Mouse (Mus musculus): Measurements from ENCODE around the gene Spns2. TPM values are rescaled to one million over a fixed set of nuclear protein-coding genes. Genes with fewer than 3 reads are reported as not detected.
A peak's percentile ranks its signal among the peaks of the same experiment; 100 is the strongest.

Gene Spns2
- polyA plus RNA-seq, 1 experiment = not detected

DNA sequence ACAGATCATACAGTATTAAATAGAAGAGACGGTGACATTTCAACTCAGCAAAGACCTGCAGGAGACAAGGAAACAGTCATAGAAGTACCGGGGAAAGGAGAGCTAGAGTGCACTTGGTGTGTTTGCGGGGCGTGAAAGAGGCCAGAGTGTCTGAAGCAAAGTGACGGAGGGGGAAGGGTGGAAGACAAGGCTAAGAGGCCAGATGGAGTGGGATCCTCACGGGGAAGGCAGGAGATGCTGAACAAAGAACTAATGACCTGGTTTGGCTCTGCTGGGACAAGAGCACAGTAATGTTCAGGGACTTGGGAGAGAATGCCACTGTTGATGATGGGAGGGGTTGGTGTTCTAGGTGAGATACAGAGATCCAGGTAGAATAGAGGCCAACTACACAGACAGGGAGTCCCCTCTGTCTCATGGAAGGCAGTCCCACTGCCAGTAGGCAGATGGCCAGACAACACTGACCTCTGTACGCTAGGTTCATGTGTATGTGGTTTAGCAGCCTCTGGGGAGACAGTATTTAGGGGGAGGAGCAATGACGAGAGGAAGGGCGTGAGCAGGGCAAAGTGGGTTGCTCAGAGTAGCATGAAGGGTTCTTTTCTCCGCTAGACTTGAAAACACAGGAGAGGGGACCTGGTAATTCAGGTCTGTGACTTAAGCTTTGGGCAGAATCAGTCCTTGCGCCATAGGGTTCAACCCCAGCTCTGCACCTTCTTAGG lies 23.6 kb downstream of the Spns2 start:
- Histone ChIP-seq H3K4me3 (ENCODE audit: insufficient read depth, low read length) (peak overlapping the region; percentile 17), H3K27ac (ENCODE audit: insufficient read depth, low read depth, low read length) (peak overlapping the region; percentile 96), H3K4me1 (ENCODE audit: control insufficient read depth, insufficient read depth, low read length) (peaks cover 59% of the 10 kb centered on the region)
- TF ChIP-seq POLR2A (IDR thresholded peaks at IDR 0.05; ENCODE audit: borderline replicate concordance, low read depth, low read length) = no peak
- TF ChIP-seq CTCF (IDR thresholded peaks at IDR 0.05; ENCODE audit: low read depth, low read length) = 0 out of 2 replicates have a peak, but pooled peaks have one; percentile 5

DNA sequence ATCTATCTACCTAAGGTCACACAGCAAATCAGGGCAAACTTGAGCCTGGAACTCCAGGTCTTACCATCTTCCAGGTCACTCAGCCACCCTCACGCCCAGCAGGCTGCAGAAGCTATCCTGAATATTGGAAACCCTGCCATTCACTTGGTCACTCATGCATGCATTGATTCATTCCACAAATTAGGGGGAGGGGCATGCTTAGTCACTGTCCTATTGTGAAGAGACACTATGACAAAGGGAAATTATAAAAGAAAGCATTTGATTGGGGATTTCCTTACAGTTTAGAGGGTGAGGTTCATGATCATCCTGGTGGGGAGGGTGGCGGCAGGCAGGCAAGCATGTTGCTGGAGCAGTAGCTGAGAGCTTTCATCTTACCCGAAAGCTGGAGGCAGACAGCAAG lies 24.9 kb downstream of the Spns2 start:
- no peak overlapping the region for H3K27ac ChIP-seq (ENCODE audit: insufficient read depth, low read depth, low read length)
- no peak overlapping the region for H3K4me3 ChIP-seq (ENCODE audit: insufficient read depth, low read length)
- TF ChIP-seq POLR2A (IDR thresholded peaks at IDR 0.05; ENCODE audit: borderline replicate concordance, low read depth, low read length) = no peak
- no peak for TF ChIP-seq CTCF (IDR thresholded peaks at IDR 0.05; ENCODE audit: low read depth, low read length)
- H3K4me1 ChIP-seq (ENCODE audit: control insufficient read depth, insufficient read depth, low read length) = peaks cover 56% of the 10 kb centered on the region

DNA sequence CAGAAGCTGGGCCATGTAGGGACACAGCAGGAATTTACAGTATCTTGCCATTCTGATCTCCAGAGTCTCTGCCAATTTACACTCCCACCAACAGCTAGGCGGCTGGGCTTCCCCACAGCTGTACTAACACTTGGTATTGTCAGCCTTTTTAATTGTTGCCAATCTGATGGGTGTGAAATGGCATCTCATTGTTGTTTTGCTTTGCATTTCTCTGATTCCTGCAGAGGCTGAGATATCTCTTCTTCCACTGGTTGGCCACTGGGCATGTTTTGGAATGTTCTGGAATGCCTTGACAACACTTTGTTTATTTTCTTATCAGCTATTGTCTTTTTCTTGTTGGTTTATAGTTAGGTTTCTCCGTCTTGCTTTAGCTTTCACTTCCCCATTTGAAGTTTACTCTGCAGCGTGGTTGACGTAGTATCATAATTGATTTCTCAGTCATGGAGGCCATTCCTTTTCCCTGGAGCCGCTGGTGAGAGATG lies 28.2 kb downstream of the Spns2 start:
- peaks cover 44% of the 10 kb centered on the region for H3K4me1 ChIP-seq (ENCODE audit: control insufficient read depth, insufficient read depth, low read length)
- TF ChIP-seq POLR2A (IDR thresholded peaks at IDR 0.05; ENCODE audit: borderline replicate concordance, low read depth, low read length) (no peak), CTCF (IDR thresholded peaks at IDR 0.05; ENCODE audit: low read depth, low read length) (no peak)
- H3K27ac ChIP-seq (ENCODE audit: insufficient read depth, low read depth, low read length) = peak overlapping the region; percentile 64

DNA sequence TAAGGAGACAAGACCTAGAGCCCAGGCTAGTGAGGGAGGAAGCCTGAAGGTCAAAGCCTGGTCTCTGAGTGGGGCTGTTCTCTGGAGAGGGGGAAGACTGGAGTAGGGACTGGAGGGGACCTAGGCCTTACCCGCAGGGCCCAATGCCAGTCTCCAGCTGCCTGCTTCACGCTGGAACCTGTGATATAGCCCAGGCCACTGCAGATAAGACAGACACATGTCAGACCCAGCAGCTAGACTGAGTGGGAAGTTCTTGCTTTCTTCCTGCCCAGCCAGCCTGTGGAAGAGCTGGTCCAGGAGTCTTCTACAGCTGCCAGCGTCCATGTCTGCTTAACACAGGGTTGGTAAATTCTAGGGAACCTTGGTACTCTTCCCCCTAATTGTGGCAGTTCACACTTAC lies 31.2 kb downstream of the Spns2 start:
- H3K27ac ChIP-seq (ENCODE audit: insufficient read depth, low read depth, low read length) = peak overlapping the region; percentile 28
- H3K4me1 ChIP-seq (ENCODE audit: control insufficient read depth, insufficient read depth, low read length) = peaks cover 31% of the 10 kb centered on the region
- no peak for TF ChIP-seq POLR2A (IDR thresholded peaks at IDR 0.05; ENCODE audit: borderline replicate concordance, low read depth, low read length)
- no peak for TF ChIP-seq CTCF (IDR thresholded peaks at IDR 0.05; ENCODE audit: low read depth, low read length)
- peak overlapping the region; percentile 38 for H3K4me3 ChIP-seq (ENCODE audit: insufficient read depth, low read length)

More for the DNA sequence above, 28.2 kb downstream of the Spns2 start:
- peak overlapping the region; percentile 16; the same call in 1 of the 2 replicates for H3K4me3 ChIP-seq (ENCODE audit: insufficient read depth, low read length)

DNA sequence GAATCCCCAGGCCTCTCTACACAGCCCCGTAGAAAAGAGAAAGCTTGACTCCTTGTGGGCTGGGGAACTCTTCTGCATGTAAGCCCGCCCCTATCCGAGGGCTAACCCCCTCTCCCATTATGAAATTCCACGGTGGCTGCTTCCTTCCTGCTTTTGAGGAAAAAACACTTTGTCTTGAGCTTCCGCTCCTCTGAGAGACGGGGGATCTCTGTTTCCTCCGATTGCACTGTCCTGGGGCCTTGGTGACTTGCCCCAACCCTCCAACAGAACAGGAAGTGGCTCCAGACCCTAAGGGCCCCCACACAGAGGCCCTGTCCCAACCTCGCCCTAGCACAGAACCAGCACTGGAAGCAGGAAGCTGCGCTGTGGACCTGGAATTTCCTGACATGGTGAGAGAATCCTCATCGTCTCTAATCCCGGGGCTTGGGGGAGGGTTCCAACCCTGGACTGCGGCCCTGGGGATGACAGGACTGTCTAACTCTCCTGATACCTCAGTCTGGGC lies 31.7 kb downstream of the Spns2 start:
- TF ChIP-seq POLR2A (IDR thresholded peaks at IDR 0.05; ENCODE audit: borderline replicate concordance, low read depth, low read length) (no peak), CTCF (IDR thresholded peaks at IDR 0.05; ENCODE audit: low read depth, low read length) (no peak)
- H3K27ac ChIP-seq (ENCODE audit: insufficient read depth, low read depth, low read length) = peak overlapping the region; percentile 28
- peak overlapping the region; percentile 38 for H3K4me3 ChIP-seq (ENCODE audit: insufficient read depth, low read length)
- peaks cover 31% of the 10 kb centered on the region for H3K4me1 ChIP-seq (ENCODE audit: control insufficient read depth, insufficient read depth, low read length)

DNA sequence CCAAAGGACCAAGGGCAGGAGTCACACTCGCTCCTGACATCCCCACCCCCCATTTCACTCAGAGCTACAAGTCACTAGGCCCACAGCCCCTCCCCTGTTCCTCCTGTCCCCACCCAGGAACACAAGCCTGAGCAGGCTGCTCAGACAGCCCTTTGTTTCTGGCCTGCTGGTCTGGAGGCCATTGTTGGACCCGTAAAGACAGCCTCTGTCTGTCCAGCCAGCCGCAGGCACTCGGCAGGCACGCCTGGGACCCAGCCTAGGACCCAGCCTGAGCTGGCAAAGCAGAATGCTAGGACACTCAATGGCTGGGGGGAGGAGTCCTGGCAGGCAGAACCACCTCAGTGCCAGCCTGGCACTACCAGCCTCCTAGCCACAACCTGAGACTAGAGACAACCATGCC lies 34.0 kb downstream of the Spns2 start:
- TF ChIP-seq CTCF (IDR thresholded peaks at IDR 0.05; ENCODE audit: low read depth, low read length) (no peak), POLR2A (IDR thresholded peaks at IDR 0.05; ENCODE audit: borderline replicate concordance, low read depth, low read length) (no peak)
- Histone ChIP-seq H3K4me1 (ENCODE audit: control insufficient read depth, insufficient read depth, low read length) (peaks cover 14% of the 10 kb centered on the region), H3K4me3 (ENCODE audit: insufficient read depth, low read length) (no peak overlapping the region), H3K27ac (ENCODE audit: insufficient read depth, low read depth, low read length) (no peak overlapping the region)

DNA sequence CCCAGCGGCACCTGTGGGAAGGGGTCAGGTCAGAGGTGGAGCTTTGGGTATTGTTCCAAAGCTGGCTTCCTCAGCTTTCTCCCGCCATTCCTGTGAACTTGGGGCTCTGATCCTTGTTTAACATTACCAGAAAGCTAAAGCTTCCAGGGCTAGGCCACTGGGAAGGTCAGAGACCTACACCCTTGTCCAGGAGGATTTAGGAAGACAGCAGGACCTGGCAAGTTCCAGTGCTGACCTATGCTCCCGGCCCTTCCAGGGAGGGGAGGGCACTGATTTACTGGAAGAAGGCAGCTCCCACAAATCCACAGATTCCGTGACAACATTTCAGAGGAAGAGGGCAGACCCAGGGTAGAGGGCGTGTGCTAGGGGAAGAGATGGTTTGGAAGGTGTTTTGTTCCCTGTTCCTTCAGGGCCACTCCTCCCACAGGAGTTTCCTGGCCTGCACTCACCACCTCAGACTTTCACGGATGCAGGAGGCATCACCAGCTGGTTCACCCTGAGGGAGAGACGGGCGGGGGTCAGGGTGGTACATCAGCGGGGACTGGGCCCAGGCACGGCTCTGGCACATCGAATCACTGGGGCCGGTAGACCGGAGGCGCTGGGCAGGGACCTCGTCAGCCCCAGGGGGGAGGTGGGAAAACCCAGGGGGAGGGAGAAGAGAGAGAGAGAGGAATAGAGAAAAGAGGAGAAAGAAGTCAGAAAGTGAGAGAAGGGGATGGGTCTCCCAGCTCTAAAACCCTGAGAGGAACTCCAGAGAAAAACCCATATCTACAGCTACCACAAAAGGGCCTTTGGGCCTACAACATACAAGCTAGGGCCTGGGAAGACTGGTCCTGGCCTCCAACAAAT lies 36.4 kb downstream of the Spns2 start:
- TF ChIP-seq POLR2A (IDR thresholded peaks at IDR 0.05; ENCODE audit: borderline replicate concordance, low read depth, low read length) (no peak), CTCF (IDR thresholded peaks at IDR 0.05; ENCODE audit: low read depth, low read length) (no peak)
- no peak overlapping the region for H3K4me3 ChIP-seq (ENCODE audit: insufficient read depth, low read length)
- H3K4me1 ChIP-seq (ENCODE audit: control insufficient read depth, insufficient read depth, low read length) = peaks cover 10% of the 10 kb centered on the region
- no peak overlapping the region for H3K27ac ChIP-seq (ENCODE audit: insufficient read depth, low read depth, low read length)

DNA sequence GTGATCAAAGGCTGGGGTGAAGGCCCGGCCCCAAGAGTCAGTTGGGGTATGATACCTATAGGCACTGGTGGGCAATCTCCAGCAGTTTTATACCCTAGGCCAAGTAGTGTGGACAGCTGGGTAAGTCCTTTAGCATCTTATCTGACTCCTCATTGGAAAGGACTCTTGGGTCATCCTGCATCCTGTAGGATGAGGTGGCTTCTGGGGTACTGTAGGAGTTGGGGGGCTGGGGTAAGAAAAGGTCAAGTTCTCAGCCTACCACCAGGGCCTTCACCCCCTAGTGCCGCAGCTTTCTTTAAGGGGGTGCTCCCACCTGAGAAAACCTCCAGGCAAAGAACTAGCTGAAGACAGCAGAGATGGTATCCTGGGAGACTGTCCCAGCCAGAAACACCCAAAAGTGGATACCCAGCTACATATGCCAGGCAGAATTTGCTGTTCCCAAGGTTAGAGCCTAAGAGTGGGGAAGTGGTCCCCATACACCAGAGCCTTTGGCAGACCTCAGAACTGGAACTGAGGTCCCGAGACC lies 37.5 kb downstream of the Spns2 start:
- Histone ChIP-seq H3K4me3 (ENCODE audit: insufficient read depth, low read length) (no peak overlapping the region), H3K27ac (ENCODE audit: insufficient read depth, low read depth, low read length) (no peak overlapping the region), H3K4me1 (ENCODE audit: control insufficient read depth, insufficient read depth, low read length) (no peaks in the 10 kb centered on the region; the same call in 1 of the 2 replicates)
- TF ChIP-seq POLR2A (IDR thresholded peaks at IDR 0.05; ENCODE audit: borderline replicate concordance, low read depth, low read length) = no peak
- TF ChIP-seq CTCF (IDR thresholded peaks at IDR 0.05; ENCODE audit: low read depth, low read length) = no peak

DNA sequence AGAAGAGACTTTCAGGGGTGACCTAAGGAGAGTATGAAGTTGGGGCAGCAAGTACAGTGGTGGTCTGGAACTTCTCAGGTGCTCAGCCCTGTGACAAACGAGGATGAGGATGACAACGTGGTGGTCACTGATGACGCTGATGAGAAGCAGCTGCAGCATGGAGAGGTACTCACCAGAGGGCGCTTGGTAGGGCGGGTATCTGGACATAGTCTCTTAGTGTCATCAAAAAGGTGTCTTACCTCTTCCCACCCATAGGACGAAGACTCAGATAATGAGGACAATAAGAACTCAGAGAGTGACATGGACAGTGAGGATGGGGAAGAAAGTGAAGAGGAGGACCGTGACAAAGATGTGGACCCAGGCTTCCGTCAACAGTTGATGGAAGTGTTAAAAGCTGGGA lies 42.2 kb downstream of the Spns2 start:
- TF ChIP-seq POLR2A (IDR thresholded peaks at IDR 0.05; ENCODE audit: borderline replicate concordance, low read depth, low read length) (no peak), CTCF (IDR thresholded peaks at IDR 0.05; ENCODE audit: low read depth, low read length) (no peak)
- Histone ChIP-seq H3K4me1 (ENCODE audit: control insufficient read depth, insufficient read depth, low read length) (peaks cover 6% of the 10 kb centered on the region), H3K27ac (ENCODE audit: insufficient read depth, low read depth, low read length) (no peak overlapping the region), H3K4me3 (ENCODE audit: insufficient read depth, low read length) (no peak overlapping the region)
